Mouse (Mus musculus): Measurements from ENCODE around the gene Bcl9.

DNA sequence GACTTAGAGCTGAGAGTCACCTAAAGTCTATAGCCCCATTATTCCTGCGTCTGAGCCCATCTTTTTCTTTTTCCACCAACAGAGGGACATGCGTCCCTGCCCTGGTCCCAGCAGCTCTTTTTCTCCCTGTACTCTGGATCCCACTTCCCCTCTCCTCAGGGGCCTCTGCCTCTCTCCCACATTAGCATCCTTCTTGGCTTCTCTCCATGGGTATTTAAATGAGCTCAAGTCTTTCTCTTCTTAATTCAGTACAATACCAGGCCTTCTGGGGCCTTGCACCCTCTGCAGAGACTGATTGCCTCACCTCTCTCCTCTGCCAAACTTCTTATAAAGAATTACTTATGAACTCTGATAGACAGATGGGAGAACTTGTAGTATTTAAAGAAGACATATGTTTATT is 10.7 kb upstream of the Bcl9 start:
- TF ChIP-seq GATA1 (IDR thresholded peaks at IDR 0.05; ENCODE audit: low read length) = no peak
- no peak for TF ChIP-seq TAL1 (IDR thresholded peaks at IDR 0.05; ENCODE audit: low read length)

Data from erythroblast, embryonic 14.5 days (primary cell).